Mouse (Mus musculus) small intestine, adult 2 months (tissue): ENCODE data around the gene Ifi35.

Experiments
- CTCF ChIP-seq: fragments of 200-500 bp; IDR thresholded peaks from 2 replicates; pipeline ENCODE4 v1.5.1; 2012; ENCODE audit warnings: low read depth, mild to moderate bottlenecking, control low read depth, inconsistent platforms, low read length, moderate library complexity, mixed read lengths; ENCODE audit not compliant: insufficient replicate concordance, insufficient read length; ENCODE audit errors: extremely low read depth
- POLR2A ChIP-seq: fragments of 200-500 bp; IDR thresholded peaks from 2 replicates; pipeline ENCODE4 v1.6.1; 2012; ENCODE audit warnings: low read depth, mild to moderate bottlenecking, control low read depth, inconsistent platforms, low read length, moderate library complexity

- no peak for TF ChIP-seq CTCF
- TF ChIP-seq POLR2A = no peak
These were observed 14.6 kb downstream of the Ifi35 start for GRCm38 (mm10) chr11:101462583-101463440.
